Mouse (Mus musculus) brown adipose tissue, adult 24 weeks (tissue): ENCODE results near the gene Ascc2. TPM values are rescaled to one million over a fixed set of nuclear protein-coding genes. Genes with fewer than 3 reads are reported as not detected.

Experiments used
- H3K27ac ChIP-seq: fragments of 200-500 bp; replicated peaks from 2 replicates; pipeline ENCODE4 v1.5.1; 2012; ENCODE audit warnings: low read depth, mild to moderate bottlenecking, low read length
- H3K4me1 ChIP-seq: fragments of 200-500 bp; 2 replicates; pipeline ENCODE4 v1.6.1; 2012; ENCODE audit warnings: low read length, mixed read lengths; ENCODE audit not compliant: control insufficient read depth, insufficient read depth, insufficient read length
- H3K4me3 ChIP-seq: fragments of 200-500 bp; 2 replicates; pipeline ENCODE4 v1.5.1; 2012; ENCODE audit warnings: low read depth, mild to moderate bottlenecking, low read length, moderate library complexity; ENCODE audit not compliant: insufficient read depth
- polyA plus RNA-seq: library from polyadenylated mRNA; stranded (reverse); fragments of >200 nt; gene quantifications from 2 replicates; pipeline ENCODE4 v1.2.4, GENCODE M21; 2012; ENCODE audit not compliant: missing spikeins, insufficient read depth, insufficient read length

The Ascc2 gene
- polyA plus RNA-seq, 1 experiment = 7.4 TPM

DNA sequence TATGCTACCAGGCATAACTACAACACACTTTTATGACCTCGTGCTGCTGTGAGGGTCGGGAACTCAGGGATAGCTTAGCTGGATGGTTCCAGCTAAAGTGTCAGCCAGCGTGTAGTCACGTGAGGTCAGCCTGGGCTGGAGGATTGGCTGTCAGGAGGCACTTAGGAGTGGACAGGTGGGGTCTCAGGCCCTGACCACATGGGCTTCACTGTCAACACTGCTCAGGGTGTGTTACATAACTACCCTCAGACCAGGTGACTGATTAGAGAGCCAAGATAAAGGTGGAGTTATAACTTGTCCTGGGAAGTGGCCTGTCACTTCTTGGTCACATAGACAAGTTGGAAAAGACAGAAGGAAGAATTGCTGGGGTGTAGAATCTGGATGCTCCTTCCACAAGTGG lies 78.0 kb downstream of the Ascc2 start:
- Histone ChIP-seq H3K27ac (no peak overlapping the region), H3K4me3 (no peak overlapping the region), H3K4me1 (peaks cover 4% of the 10 kb centered on the region; the same call in 1 of the 2 replicates)

DNA sequence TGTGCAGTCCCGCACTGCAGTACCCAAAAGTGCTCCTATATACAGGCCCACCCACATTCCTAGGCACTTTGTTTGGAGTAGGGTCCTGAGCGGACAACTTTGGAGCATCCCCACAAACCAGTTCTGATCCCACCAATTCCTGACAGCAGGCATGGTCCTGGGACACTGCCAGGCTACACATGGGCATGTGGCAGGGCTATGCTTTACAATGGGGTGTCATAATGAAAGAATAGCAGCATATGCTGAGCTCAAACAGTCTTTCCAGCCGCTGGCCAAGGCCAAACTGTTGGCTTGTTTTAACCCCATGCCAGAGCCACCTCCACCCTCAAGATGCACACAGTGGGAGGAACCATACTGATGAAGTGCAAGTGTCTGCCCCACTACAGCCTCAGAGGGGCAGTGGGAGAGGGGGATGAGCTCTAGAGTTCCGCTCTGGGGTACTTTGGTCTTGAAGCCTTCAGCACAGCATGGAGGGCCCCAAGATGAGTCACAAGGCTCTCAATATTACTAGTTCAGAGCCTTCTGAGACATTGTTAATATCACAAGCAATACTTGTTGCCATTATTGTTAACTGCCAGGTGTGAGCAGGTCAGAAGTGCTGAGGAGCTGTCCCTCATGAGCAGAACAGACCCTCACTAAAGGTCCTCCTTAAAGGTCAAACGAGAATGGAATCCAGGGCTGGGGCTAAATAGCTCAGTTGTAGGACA lies 79.1 kb downstream of the Ascc2 start:
- Histone ChIP-seq H3K4me1 (peaks cover 4% of the 10 kb centered on the region; the same call in 1 of the 2 replicates), H3K4me3 (no peak overlapping the region), H3K27ac (no peak overlapping the region)

DNA sequence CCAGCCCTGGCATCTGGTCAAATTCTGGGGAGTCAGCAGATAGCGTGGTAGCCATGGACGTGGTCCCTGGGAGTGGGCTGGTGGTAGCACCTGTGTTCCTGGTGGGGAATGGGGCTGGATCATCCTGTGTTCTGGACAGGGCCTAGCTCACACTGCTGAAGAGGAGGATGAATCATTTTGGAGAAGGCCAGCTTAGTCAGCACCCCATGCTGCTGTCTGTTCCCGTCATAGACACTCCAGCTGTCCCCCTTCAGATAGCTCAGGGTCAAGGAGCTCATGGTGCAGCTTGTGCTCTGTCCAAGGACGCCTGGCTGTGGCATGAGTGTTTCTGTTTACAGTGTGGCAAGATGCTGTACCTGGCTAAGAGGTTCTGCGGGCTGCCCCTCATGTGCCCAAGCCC lies 81.0 kb downstream of the Ascc2 start:
- peaks cover 4% of the 10 kb centered on the region; the same call in 1 of the 2 replicates for H3K4me1 ChIP-seq
- H3K4me3 ChIP-seq = no peak overlapping the region
- no peak overlapping the region for H3K27ac ChIP-seq

DNA sequence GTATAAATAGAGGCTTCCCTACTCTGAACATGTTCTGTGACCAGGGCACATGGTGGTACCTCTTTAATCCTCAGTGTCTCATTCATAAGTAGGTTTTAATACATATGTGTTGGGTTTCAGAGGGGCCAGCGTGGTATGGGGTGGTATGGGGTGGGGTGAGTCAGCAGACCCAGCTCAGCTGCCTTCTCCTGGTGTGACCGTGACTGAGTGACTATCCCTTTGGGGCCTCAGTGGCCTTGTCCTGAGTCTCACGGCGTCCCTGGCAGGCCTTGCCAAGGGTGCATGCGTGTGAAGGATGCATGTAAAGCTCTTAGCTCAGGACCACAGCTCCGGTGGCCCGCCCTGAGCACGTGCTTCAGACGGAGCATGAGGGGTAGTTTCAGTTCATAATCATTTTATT lies 82.4 kb downstream of the Ascc2 start:
- Histone ChIP-seq H3K4me3 (no peak overlapping the region), H3K27ac (no peak overlapping the region), H3K4me1 (peaks cover 4% of the 10 kb centered on the region; the same call in 1 of the 2 replicates)

DNA sequence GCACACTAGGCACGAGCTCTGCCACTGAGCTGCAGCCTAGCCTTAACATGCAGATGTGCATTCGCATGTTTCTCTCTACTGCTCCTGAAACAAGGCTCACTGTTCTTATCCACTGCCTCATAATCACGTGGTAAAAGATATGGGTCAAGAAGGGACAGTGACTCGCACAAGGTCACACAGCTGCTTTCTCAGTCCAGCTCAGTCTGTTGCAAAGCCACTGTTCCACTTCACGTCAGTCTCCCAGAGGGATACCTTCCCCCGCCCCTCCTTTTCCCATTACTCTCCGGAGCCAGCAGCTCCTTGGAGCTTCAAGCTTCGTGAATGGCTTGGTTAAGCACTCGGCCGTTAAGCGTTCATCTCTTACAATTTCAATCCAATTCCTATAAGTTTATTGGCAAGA lies 82.8 kb downstream of the Ascc2 start:
- Histone ChIP-seq H3K4me1 (peaks cover 4% of the 10 kb centered on the region; the same call in 1 of the 2 replicates), H3K27ac (no peak overlapping the region)

DNA sequence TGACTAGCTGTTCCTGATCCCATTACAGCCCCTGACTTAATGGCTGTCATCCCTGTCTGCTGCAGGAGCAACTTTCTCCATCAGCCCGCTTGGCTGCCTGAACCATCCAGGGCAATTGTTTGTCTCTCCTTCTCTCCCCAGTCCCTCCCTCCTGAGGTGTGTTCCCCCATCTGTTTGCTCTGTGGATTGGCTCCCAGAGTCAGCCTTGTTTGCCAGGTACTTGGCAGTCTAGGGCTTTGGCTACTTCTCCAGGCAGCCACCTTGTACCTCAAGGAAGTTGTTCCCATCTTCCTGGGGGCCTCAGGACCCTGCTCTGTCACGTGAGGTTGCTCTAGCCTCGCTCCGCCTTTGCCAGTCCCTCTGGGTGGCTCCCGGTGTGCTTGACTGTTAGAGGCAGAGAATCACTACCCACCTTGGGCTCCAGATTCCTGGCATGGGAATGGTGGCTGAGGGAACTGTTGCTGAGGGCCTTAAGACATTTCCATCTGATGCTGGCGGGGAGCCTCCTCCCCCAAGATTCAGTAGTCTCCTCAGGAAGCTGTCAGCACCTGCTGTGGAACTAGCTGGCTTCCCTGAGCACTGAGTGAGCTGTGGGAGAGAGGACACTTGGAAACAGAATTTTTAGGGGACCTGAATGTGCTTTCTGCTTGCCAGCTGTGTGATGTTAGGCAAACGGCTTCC lies 83.5 kb downstream of the Ascc2 start:
- peaks cover 4% of the 10 kb centered on the region; the same call in 1 of the 2 replicates for H3K4me1 ChIP-seq
- no peak overlapping the region for H3K4me3 ChIP-seq
- no peak overlapping the region for H3K27ac ChIP-seq

More for the DNA sequence above, 82.8 kb downstream of the Ascc2 start:
- no peak overlapping the region for H3K4me3 ChIP-seq

DNA sequence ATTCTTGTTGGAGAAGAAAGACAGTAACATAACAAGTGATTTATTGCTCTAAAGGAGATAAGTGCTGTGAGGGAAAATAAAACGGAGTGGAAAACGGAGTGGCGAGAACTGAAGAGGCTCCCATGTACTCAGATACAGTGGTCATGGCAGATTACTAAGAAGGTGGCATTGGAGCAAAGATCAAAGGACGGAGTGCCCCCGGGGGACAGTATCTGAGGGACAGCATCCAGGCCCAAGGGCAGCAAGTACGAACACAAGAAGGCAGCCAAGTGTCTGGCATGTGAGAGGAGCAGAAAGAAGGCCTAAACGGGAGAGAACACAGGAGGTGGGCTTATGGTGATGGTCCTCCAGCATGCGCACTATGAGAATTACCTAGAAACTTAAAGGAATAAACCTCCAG lies 84.2 kb downstream of the Ascc2 start:
- no peak overlapping the region for H3K27ac ChIP-seq
- no peak overlapping the region for H3K4me3 ChIP-seq
- H3K4me1 ChIP-seq = peaks cover 4% of the 10 kb centered on the region; the same call in 1 of the 2 replicates

DNA sequence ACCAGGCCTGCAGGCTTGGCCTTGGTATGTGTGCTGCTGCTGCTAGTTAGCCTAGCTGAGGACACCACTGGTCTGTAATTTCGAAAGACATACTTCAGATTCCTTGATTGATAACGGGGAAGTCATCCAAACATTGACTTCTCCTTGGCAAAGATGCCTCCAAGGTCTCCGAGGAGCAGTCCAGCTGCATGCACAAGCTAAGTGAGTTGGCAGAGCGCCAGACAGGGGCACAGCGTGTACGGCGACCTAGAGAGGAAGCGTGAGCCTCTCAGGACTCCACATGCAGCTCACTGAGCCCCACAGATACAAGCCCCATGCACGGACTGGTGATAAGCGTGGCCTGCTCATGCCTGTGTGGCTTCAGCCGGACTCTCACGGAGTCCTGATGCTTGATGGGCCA lies 92.1 kb downstream of the Ascc2 start:
- no peaks in the 10 kb centered on the region for H3K4me1 ChIP-seq
- no peak overlapping the region for H3K4me3 ChIP-seq
- H3K27ac ChIP-seq = no peak overlapping the region

DNA sequence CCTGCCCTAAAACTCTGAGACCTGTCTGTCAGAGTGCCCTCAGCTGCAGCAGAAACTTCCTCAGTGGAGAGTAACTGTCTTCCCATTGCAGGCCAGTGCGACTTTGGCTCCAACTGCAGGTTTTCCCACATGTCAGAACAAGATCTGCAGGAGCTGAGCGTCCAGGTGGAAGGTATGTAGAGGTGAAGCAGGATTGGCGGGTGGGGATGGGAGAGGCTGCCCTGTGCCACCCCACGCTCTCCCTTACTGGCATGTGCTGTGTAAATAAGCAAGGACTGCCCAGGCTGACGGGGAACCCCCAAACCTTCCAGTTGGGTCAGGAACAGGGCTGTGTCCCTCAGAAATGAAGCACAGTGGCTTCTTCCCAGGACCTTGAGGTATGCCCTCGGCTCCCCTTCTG lies 92.5 kb downstream of the Ascc2 start:
- Histone ChIP-seq H3K27ac (no peak overlapping the region), H3K4me3 (no peak overlapping the region), H3K4me1 (no peaks in the 10 kb centered on the region)

DNA sequence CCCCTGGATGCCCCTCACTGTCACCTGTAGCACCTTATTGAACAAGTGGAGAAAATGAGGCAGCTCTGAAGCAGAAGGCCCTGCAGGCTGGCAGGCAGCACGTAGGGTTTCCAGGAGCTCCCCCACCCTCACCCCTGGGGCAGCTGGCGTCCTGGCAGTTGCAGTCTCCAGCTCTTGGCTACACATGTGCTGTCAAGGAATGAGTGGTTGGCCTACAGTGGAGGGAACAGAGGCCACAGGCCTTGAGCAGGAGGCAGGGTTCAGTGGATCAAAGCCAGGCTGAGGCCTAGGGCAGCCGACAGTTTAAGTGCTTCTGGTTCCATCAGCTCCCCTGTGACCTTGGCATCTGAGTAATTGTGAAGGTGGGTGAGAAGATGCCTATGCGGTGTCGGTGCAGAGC lies 93.4 kb downstream of the Ascc2 start:
- H3K4me1 ChIP-seq = no peaks in the 10 kb centered on the region

DNA sequence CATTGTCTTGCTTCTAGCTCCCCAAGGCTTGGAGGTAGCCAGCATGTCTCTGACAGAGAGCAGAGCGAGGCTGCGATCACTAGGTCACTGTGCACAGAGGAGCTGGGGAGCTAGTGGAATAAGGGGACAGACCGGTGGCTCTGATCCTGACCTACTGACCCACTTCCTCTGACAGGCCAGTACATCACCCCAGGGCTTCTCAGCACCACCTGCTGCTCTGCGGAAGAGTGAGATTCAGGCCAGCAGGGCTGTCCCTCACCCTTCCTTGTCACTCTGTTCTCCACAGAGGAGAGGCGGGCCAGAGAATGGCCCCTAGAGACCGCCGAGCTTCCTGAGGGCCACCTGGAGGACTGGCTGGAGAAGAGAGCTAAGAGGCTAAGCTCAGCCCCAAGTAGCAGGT lies 94.2 kb downstream of the Ascc2 start:
- Histone ChIP-seq H3K27ac (no peak overlapping the region), H3K4me1 (no peaks in the 10 kb centered on the region), H3K4me3 (no peak overlapping the region)

More for the DNA sequence above, 93.4 kb downstream of the Ascc2 start:
- no peak overlapping the region for H3K27ac ChIP-seq
- no peak overlapping the region for H3K4me3 ChIP-seq

DNA sequence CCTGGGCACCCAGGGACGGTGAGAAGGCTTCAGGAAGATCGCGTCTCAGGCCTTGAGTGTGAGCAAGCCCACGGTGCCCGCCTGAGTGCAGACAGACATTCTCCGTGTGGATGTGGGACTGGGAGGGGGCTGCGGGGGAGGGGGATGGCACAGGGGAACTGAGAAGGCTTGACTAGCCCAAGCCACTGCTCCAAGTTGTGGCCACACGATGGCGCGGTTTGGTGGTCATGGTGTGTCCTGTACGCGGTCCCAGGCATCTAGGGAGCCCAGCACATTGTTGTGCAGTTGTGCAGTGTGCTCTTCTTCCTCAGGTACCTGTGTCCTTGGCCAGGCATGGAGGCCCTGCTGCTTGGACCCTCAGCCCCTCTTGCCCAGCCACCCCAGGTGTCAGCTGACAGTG lies 96.6 kb downstream of the Ascc2 start:
- no peak overlapping the region for H3K4me3 ChIP-seq
- no peaks in the 10 kb centered on the region for H3K4me1 ChIP-seq
- H3K27ac ChIP-seq = no peak overlapping the region

Other genes with a start within 250 kb of the Ascc2 start
- not detected in 2 replicates for gene Hormad2, start 196.6 kb upstream of the Ascc2 start, polyA plus RNA-seq
- 13.3 and 20.3 TPM in 2 replicates for gene Mtmr3, start 42.9 kb upstream of the Ascc2 start, polyA plus RNA-seq
- gene Gm11032, start 17.7 kb upstream of the Ascc2 start, polyA plus RNA-seq = not detected in 2 replicates
- gene Uqcr10, start 66.6 kb downstream of the Ascc2 start, polyA plus RNA-seq = 3,086 and 3,202 TPM in 2 replicates
- gene Zmat5, start 66.9 kb downstream of the Ascc2 start, polyA plus RNA-seq = 30.6 and 31.6 TPM in 2 replicates
- not detected in 2 replicates for gene Cabp7, start 109.0 kb downstream of the Ascc2 start, polyA plus RNA-seq
- gene Nf2, start 211.8 kb downstream of the Ascc2 start, polyA plus RNA-seq = 41.2 and 56.4 TPM in 2 replicates
- gene Nipsnap1, start 236.2 kb downstream of the Ascc2 start, polyA plus RNA-seq = 24.9 and 35.0 TPM in 2 replicates